Mouse (Mus musculus) stomach, embryonic 15.5 days (tissue): ENCODE data around the gene Uchl1. TPM values are rescaled to one million over a fixed set of nuclear protein-coding genes. Genes with fewer than 3 reads are reported as not detected.

Experiments
- polyA plus RNA-seq: library from polyadenylated mRNA; unstranded; fragments of >200 nt; fragmentation: Nextera tagmentation; extraction: Ambion mirVana; gene quantifications from 2 replicates; pipeline ENCODE4 v1.2.1, GENCODE M21; 2015

The Uchl1 gene
- polyA plus RNA-seq, 1 experiment from 2014 or later = 76.8 TPM

Other genes starting within 250 kb of the Uchl1 start
- gene Apbb2, start 57.3 kb upstream of the Uchl1 start, polyA plus RNA-seq = 33.4 and 33.6 TPM in 2 replicates
- gene Limch1, start 69.7 kb downstream of the Uchl1 start, polyA plus RNA-seq = 10.8 and 11.3 TPM in 2 replicates